Mouse (Mus musculus): ENCODE measurements at regions not wholly inside any gene's neighbourhood (a gene's known extent, or its start where the extent isn't known, plus 50 kb on each side); places are given as distances from the start of the nearest gene placed in this dataset.

- no peak for DNase-seq (ENCODE audit: low spot score)
Observed at GRCm38 (mm10) chr9:69662394-69662793, 98.3 kb downstream of the Foxb1 start.

GRCm38 (mm10) chr9:69658276-69658675 lies 102.5 kb downstream of the Foxb1 start:
- no peak for DNase-seq (ENCODE audit: low spot score)

GRCm38 (mm10) chr9:69656053-69656452 lies 104.7 kb downstream of the Foxb1 start:
- DNase-seq (ENCODE audit: low spot score): no peak

- DNase-seq (ENCODE audit: low spot score): no peak
Observed at GRCm38 (mm10) chr9:69652106-69652505, 108.6 kb downstream of the Foxb1 start.

DNA sequence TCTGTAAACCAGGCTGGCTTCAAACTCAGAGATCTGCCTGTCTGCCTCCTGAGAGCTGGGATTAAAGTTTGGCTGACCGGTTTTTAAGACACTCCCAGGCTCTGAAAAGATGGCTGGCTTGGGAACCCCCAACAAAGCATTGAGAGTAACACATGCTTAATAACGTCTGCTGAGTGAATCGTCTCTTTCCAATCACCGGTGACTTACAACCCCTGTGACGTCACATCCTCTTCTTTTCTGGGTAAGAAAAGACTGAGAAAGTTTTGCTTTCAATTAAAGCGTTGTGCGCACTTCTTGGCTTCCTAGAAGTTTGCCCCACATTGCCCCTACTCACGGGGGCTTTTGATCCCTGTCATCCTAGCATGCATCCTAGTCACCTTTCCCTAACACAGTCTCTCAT lies 109.1 kb downstream of the Foxb1 start:
- no peak for DNase-seq (ENCODE audit: low spot score)

GRCm38 (mm10) chr9:69642591-69642990 lies 118.1 kb downstream of the Foxb1 start:
- DNase-seq (ENCODE audit: low spot score): no peak

- DNase-seq (ENCODE audit: low spot score): peak; percentile 66
Observed at GRCm38 (mm10) chr9:69623312-69623711, 137.4 kb downstream of the Foxb1 start.

DNA sequence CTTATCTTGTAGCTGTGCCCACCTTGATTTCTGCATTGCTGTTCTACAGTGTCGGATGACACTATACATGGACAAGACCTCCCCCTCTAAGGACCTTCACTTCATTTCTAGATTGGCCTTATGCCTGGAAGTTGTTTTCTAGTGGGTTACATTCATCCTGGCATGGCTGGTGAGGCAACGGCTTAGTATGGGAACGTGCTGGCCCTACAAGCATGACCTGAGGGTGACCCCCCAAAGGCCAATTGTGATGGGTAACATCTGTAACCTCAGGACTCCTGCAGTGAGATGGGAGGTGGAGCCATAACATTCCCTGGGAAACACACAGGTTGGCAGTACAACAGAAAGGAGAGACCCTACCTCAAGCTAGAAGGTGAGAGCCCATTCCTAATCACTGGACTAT lies 139.7 kb downstream of the Foxb1 start:
- DNase-seq (ENCODE audit: low spot score): no peak

DNA sequence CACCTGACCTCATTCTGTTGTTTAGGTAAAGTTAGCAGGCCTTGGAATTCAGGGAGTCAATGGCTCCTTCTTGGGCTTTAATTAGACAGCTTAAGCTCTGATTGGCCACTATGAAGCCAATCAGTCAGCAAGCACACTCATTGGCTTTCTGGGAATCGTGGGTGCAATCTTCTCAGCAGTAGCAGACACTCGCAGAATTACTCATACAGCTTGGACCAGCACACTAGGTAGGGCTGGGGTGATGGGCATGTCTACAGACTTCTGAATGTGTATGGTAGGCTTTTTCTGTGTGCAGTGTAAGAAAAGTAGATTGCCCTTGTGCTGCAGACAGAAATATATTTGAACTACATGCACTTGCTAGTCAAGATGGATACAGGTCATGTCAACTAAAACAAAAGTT lies 143.4 kb downstream of the Foxb1 start:
- DNase-seq (ENCODE audit: low spot score): no peak

GRCm38 (mm10) chr9:69597472-69597871 lies 144.1 kb downstream of the Anxa2 start:
- DNase-seq (ENCODE audit: low spot score): no peak

DNA sequence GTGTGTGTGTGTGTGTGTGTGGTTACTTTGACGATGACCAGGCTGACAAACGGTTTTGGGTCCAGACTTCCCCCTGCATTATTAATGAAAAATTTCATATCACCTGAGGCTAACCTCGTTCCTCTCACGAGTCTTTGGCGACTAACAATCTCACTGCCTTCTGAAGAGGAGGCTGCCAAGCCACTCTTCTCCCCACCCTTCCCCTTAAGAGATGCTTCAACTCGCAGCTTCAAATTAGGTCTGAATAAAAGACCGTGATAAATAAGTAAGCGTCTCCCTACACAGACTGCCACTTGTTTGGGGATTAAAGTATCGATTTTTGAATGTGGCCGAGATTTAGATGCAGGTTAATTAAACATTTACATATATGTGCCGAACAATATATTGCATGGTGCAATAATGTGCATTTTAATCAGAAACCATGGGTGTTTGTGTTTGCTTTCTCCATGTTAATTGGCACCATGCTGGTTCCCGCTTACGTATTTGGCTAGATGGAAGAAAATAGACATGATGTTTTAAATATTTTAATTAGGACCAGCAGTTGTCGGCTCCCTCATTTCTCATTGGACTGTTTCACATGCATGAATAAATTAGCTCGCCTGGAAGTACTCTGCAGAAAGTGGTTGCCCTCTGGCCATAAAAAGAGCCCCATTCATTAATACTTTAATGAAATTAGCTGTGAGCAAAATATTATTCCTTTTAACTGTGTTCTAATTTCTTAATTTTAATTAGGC lies 139.1 kb downstream of the Anxa2 start:
- DNase-seq (ENCODE audit: low spot score): no peak

- DNase-seq (ENCODE audit: low spot score): no peak
Observed at GRCm38 (mm10) chr9:69588846-69589245, 135.4 kb downstream of the Anxa2 start.

- DNase-seq (ENCODE audit: low spot score): no peak
Observed at GRCm38 (mm10) chr9:69587096-69587495, 133.7 kb downstream of the Anxa2 start.

- DNase-seq (ENCODE audit: low spot score): no peak
Observed at GRCm38 (mm10) chr9:69581236-69581635, 127.8 kb downstream of the Anxa2 start.

DNA sequence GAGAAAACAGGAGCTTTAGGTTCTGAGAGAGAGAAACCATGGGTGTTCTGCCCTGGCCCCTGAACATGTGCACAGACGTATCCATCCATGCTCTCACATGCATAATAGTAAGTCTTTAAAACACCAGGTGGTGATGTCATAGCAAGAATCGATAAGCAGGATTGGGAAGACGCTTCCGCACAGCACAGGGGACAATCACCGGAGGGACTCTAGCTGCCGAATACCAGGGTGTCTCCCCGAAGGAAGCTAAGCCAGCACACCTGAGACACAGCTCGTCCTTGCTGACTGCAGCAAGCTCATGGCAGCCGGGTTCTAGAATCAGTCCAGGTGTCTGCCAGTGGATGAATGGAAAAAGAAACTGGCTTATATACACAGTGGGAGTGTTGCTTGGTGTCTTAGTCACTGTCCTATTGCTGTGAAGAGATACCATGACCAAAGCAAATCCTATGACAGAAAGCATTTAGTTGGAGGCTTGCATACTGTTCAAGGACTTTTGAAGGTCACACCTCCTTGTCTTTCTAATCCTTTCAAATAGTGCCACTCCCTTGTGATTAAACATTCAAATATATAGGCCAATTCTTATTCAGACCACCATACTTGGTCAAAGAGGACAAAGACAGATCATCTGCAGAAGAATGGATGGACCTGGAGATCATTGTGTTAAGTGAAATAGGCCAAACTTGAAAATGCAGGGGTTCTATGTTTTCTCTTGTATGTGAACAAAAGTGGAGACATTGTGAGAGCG lies 124.4 kb downstream of the Anxa2 start:
- no peak for DNase-seq (ENCODE audit: low spot score)

GRCm38 (mm10) chr9:69575386-69575785 lies 122.0 kb downstream of the Anxa2 start:
- no peak for DNase-seq (ENCODE audit: low spot score)

- no peak for DNase-seq (ENCODE audit: low spot score)
Observed at GRCm38 (mm10) chr9:69568631-69569230, 115.3 kb downstream of the Anxa2 start.

DNA sequence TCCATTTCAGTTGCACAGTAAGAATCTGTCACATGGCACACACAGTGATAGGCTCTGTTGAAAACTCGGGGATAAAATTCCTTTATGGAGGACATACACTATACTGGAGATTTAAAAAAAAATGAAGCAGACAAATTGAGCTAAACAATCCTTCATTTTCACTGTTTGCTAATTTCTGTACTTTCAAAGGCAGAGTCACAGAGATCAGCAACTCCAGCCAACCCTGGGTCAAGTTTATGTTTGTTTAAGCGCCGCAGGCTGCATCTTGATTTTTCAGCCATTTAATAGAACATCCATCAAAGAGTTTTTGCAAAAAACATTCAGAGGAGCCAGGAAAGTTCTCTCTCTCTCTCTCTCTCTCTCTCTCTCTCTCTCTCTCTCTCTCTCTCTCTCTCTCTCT lies 114.8 kb downstream of the Anxa2 start:
- no peak for DNase-seq (ENCODE audit: low spot score)

- peak; percentile 52 for DNase-seq (ENCODE audit: low spot score)
Observed at GRCm38 (mm10) chr9:69566996-69567395, 113.6 kb downstream of the Anxa2 start.

- no peak for DNase-seq (ENCODE audit: low spot score)
Observed at GRCm38 (mm10) chr9:69543241-69543640, 89.8 kb downstream of the Anxa2 start.
